Mouse (Mus musculus) ES-Bruce4 (cell line): ENCODE measurements at regions not wholly inside any gene's neighbourhood (a gene's known extent, or its start where the extent isn't known, plus 50 kb on each side); places are given as distances from the start of the nearest gene placed in this dataset.
A peak's percentile ranks its signal among the peaks of the same experiment; 100 is the strongest.
"Not testable (repeated sequence)": the region's sequence is repeated elsewhere in the genome, so short reads cannot be mapped to it uniquely, and the experiment has no call there.

Experiments used
- H3K27ac ChIP-seq: 2 replicates; pipeline ENCODE4 v1.5.1; 2012; ENCODE audit warnings: low read length, inconsistent platforms; ENCODE audit not compliant: insufficient read depth
- H3K27me3 ChIP-seq: 2 replicates; pipeline ENCODE4 v1.6.1; 2012; ENCODE audit warnings: mild to moderate bottlenecking, low read length, inconsistent platforms; ENCODE audit not compliant: control insufficient read depth, poor library complexity, insufficient read depth, severe bottlenecking
- H3K36me3 ChIP-seq: 2 replicates; pipeline ENCODE4 v1.6.1; 2012; ENCODE audit warnings: inconsistent platforms, mild to moderate bottlenecking, low read length, moderate library complexity; ENCODE audit not compliant: control insufficient read depth, poor library complexity, insufficient read depth, severe bottlenecking
- H3K4me1 ChIP-seq: one replicate; pipeline ENCODE4 v1.8.1; 2011; ENCODE audit warnings: low read length; ENCODE audit not compliant: control insufficient read depth, insufficient read depth
- H3K4me3 ChIP-seq: 2 replicates; pipeline ENCODE4 v1.5.1; 2011; ENCODE audit warnings: low read depth, mild to moderate bottlenecking, low read length
- H3K9ac ChIP-seq: 2 replicates; pipeline ENCODE4 v1.6.1; 2012; ENCODE audit warnings: low read depth, mild to moderate bottlenecking, inconsistent platforms; ENCODE audit not compliant: poor library complexity, severe bottlenecking
- H3K9me3 ChIP-seq: replicated peaks from 2 replicates; pipeline ENCODE4 v1.6.1; 2012; ENCODE audit warnings: mild to moderate bottlenecking, low read length, inconsistent platforms; ENCODE audit not compliant: control insufficient read depth, poor library complexity, insufficient read depth, severe bottlenecking
- CTCF ChIP-seq: IDR thresholded peaks from one replicate; pipeline ENCODE4 v1.8.1; 2011; ENCODE audit warnings: low read depth, low read length
- EP300 ChIP-seq: IDR thresholded peaks from 2 replicates; pipeline ENCODE4 v1.6.1; 2011; ENCODE audit warnings: low read depth, low read length; ENCODE audit not compliant: insufficient read depth
- POLR2A ChIP-seq: IDR thresholded peaks from one replicate; pipeline ENCODE4 v1.8.1; 2011; ENCODE audit warnings: low read length; ENCODE audit not compliant: insufficient read depth

DNA sequence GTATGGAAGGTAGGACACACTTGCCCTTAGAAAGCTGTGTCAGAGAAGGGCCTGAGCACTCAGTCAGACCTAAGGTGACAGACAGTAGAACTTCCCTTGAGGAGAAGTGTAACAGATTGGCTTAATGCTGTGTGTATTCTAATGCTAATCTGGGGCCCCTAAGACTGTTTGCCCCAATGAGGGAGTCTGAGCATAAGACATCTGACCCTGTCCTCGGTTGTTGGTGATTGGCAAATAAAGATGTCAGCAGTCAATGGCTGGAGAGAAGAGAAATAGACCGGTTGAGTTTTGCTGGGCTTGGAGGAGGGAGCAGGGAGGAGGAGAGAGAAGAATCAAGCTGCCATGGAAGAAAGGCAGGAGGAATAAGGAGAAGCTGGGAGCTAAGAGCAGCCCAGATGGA lies 147.0 kb upstream of the Rxfp2 start:
- Histone ChIP-seq H3K9me3 (no peaks in the 10 kb centered on the region), H3K4me3 (no peak overlapping the region), H3K36me3 (no peaks in the 10 kb centered on the region), H3K4me1 (no peaks in the 10 kb centered on the region), H3K9ac (no peak overlapping the region), H3K27me3 (no peaks in the 10 kb centered on the region), H3K27ac (no peak overlapping the region; the same call in 1 of the 2 replicates)
- TF ChIP-seq EP300 = no peak
- TF ChIP-seq POLR2A = no peak
- no peak for TF ChIP-seq CTCF

DNA sequence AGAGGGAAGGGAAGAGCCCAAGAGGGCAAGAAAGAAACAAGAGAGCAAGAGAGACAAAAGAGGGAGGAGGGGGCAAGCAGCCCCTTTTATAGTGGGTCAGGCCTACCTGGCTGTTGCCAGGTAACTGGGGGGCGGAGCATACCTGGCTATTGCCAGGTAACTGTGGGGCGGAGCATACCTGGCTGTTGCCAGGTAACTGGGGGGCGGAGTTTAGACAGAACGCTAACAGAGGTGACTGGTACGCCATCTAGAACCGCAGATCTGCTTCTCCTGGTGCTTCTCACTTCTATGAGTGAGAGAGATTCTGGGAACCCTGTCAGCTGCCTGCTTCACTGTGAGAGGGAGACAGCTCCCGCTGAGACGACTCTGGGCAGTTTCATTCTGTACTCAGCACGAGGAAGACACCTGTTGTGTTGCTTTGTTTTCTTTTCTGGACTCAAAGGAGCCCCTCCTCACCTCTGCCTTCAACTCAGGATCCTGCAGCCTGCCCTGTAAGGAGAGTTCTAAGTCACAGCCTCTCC lies 144.9 kb upstream of the Rxfp2 start:
- Histone ChIP-seq H3K9ac (no peak overlapping the region), H3K9me3 (no peaks in the 10 kb centered on the region), H3K4me3 (peak overlapping the region; percentile 33; the same call in 1 of the 2 replicates), H3K27ac (no peak overlapping the region), H3K36me3 (no peaks in the 10 kb centered on the region), H3K4me1 (no peaks in the 10 kb centered on the region), H3K27me3 (no peaks in the 10 kb centered on the region)
- TF ChIP-seq CTCF (no peak), EP300 (peak; percentile 62; the same call in 1 of the 2 replicates)

DNA sequence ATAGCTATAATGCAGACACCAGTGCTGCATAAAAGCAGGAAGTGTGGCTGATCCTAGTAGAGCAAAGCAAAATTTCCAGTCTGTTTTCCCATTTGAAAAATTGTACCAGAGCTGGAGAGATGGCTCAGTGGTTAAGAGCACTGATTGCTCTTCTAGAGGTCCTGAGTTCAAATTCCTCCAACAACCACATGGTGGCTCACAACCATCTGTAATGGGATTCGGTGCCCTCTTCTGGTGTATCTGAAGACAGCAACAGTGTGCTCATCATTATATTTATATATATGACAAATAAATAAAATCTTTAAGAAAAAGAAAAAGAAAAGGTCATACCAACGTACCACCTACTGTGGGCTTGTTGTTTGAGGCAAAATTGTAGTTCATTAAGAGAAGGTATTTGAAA lies 144.1 kb upstream of the Rxfp2 start:
- no peaks in the 10 kb centered on the region for H3K36me3 ChIP-seq
- H3K9me3 ChIP-seq = no peaks in the 10 kb centered on the region
- no peak for TF ChIP-seq CTCF
- TF ChIP-seq EP300 = no peak
- no peak for TF ChIP-seq POLR2A
- no peak overlapping the region for H3K27ac ChIP-seq
- no peaks in the 10 kb centered on the region for H3K4me1 ChIP-seq
- no peak overlapping the region for H3K9ac ChIP-seq
- no peaks in the 10 kb centered on the region for H3K27me3 ChIP-seq
- H3K4me3 ChIP-seq = no peak overlapping the region

DNA sequence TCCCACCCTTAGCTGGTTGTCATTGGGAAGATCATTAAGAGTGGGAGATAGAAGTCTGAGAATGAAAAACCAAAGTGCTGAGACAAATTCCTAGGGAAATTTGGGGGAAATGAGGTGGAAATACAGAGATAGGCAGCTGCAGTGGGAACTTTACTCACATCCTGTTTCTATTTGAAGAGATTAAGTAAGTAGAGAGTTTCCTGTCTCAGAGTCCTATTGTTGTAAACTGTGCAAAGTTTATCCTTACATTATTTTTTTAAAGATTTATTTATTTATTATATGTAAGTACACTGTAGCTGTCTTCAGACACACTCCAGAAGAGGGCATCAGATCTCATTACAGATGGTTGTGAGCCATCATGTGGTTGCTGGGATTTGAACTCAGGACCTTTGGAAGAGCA lies 126.0 kb upstream of the Rxfp2 start:
- not testable (repeated sequence) for H3K36me3 ChIP-seq, H3K9ac ChIP-seq, H3K9me3 ChIP-seq, H3K27ac ChIP-seq, H3K27me3 ChIP-seq, H3K4me3 ChIP-seq, H3K4me1 ChIP-seq

GRCm38 (mm10) chr5:149906927-149907326 lies 111.5 kb upstream of the Rxfp2 start:
- no peaks in the 10 kb centered on the region for H3K4me1 ChIP-seq
- no peaks in the 10 kb centered on the region for H3K27me3 ChIP-seq
- H3K9me3 ChIP-seq = no peaks in the 10 kb centered on the region
- H3K9ac ChIP-seq = no peak overlapping the region
- H3K27ac ChIP-seq = no peak overlapping the region
- no peaks in the 10 kb centered on the region for H3K36me3 ChIP-seq
- H3K4me3 ChIP-seq = no peak overlapping the region
- TF ChIP-seq CTCF (no peak), EP300 (no peak), POLR2A (no peak)

GRCm38 (mm10) chr5:149908376-149909078 lies 109.9 kb upstream of the Rxfp2 start:
- no peak overlapping the region for H3K27ac ChIP-seq
- no peaks in the 10 kb centered on the region for H3K4me1 ChIP-seq
- no peaks in the 10 kb centered on the region for H3K9me3 ChIP-seq
- TF ChIP-seq CTCF (no peak), POLR2A (no peak), EP300 (no peak)
- H3K4me3 ChIP-seq = no peak overlapping the region
- H3K27me3 ChIP-seq = no peaks in the 10 kb centered on the region
- H3K9ac ChIP-seq = no peak overlapping the region
- no peaks in the 10 kb centered on the region for H3K36me3 ChIP-seq
